Mouse (Mus musculus) myocyte (in vitro differentiated cells): ENCODE data around the gene Foxp2.

ENCODE experiments used
- CEBPB ChIP-seq: IDR thresholded peaks from 2 replicates; pipeline ENCODE4 v1.6.1; 2011; ENCODE audit warnings: mild to moderate bottlenecking, moderate library complexity; ENCODE audit not compliant: poor library complexity, insufficient read depth, severe bottlenecking
- E2F4 ChIP-seq: IDR thresholded peaks from one replicate; pipeline ENCODE4 v1.6.1; 2011; ENCODE audit warnings: mild to moderate bottlenecking, control low read depth, moderate library complexity; ENCODE audit not compliant: insufficient read depth
- MAX ChIP-seq: IDR thresholded peaks from one replicate; pipeline ENCODE4 v1.6.1; 2011; ENCODE audit warnings: low read depth, mild to moderate bottlenecking, control low read depth
- MYOD1 ChIP-seq, 3 experiments: IDR thresholded peaks; one replicate each; pipeline ENCODE4 v1.6.1; 2011; ENCODE audit warnings: control low read depth in 2 of 3, low read depth in 2 of 3, mild to moderate bottlenecking in 2 of 3, moderate library complexity in 1 of 3; ENCODE audit not compliant: insufficient read length in 2 of 3, control insufficient read depth in 1 of 3
- POLR2A ChIP-seq: IDR thresholded peaks from one replicate; pipeline ENCODE4 v1.6.1; 2011; ENCODE audit warnings: low read depth, mild to moderate bottlenecking, control low read depth, moderate library complexity; ENCODE audit not compliant: insufficient read length
- TCF12 ChIP-seq: IDR thresholded peaks from one replicate; pipeline ENCODE4 v1.6.1; 2011; ENCODE audit warnings: mild to moderate bottlenecking, control low read depth; ENCODE audit not compliant: poor library complexity, insufficient read depth, severe bottlenecking
- TCF3 ChIP-seq: IDR thresholded peaks from one replicate; pipeline ENCODE4 v1.6.1; 2011; ENCODE audit warnings: low read depth, control low read depth; ENCODE audit not compliant: insufficient read length
- USF1 ChIP-seq: IDR thresholded peaks from one replicate; pipeline ENCODE4 v1.6.1; 2011; ENCODE audit warnings: low read depth, mild to moderate bottlenecking, control low read depth, moderate library complexity

DNA sequence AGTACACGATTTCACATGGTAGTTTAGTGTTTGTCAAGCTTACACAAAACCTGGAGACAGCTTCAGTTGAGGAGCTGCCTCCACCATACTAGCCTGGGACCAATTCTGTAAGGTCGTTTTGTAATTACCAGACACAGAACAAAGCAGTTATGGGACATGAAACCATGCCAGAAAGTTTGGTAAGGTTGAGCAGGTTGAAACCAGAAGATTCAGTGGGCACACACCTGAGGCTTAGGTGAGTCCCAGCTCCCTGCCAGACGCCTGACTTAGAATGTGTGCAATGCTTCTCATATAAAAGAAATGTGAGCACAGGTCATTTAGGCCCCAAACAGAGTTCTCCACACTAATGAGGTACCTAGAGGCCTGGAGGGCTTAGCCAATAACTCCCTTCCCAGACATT lies 564.3 kb downstream of the Foxp2 start:
- no peak for TF ChIP-seq TCF12
- TF ChIP-seq POLR2A: no peak
- TF ChIP-seq MAX: no peak
- no peak for TF ChIP-seq USF1
- no peak for TF ChIP-seq MYOD1 (IDR thresholded peaks at IDR 0.05; ENCODE audit: control insufficient read depth in 1 of 3, insufficient read length in 2 of 3, low read depth in 2 of 3)
- no peak for TF ChIP-seq CEBPB
- no peak for TF ChIP-seq TCF3
- TF ChIP-seq E2F4: no peak
